Mouse (Mus musculus): ENCODE results near the gene Mxd3. TPM values are rescaled to one million over a fixed set of nuclear protein-coding genes. Genes with fewer than 3 reads are reported as not detected.

Mxd3 gene
- total RNA-seq, 2 experiments from 2014 or later, result 162 to 332 TPM

DNA sequence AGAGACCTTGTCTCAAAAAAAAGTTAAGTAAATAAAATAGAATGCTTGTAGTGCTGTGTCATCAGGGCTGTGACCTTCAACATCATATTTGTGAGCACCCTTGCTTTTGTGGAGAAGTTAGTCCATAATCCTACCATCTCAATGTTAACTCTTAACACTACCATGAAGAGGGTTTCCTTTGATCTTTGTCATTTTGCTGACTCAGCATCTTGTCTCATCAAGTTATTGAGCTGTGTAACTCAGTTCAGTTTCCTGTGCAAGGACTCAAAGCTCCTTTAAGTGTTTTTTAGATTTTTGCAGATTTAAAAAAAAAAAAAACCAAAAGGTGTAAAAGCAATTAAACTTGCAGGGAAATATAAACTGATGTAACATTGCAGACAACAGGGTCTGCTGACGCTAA is 32.9 kb downstream of the Mxd3 start:
- no peak for ATAC-seq (replicated peaks; ENCODE audit: low FRiP score, poor library complexity, severe bottlenecking)

DNA sequence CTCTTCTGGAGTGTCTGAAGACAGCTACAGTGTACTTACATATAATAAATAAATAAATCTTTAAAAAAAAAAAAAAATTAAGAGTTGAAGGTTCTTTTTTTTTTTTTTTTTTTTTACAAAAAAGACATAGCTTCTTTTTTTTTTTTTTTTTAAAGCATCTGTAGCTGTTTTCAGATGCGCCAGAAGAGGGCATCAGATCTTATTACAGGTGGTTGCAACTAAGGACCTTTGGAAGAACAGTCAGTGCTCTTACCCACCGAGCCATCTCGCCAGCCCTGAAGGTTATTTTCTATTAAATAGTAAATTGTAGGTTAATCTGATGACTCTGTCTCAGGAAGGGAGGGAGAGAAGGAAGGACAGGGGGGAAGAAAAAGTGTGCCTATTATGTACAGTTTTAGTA is 40.8 kb downstream of the Mxd3 start:
- ATAC-seq (replicated peaks; ENCODE audit: low FRiP score, poor library complexity, severe bottlenecking), result no peak

DNA sequence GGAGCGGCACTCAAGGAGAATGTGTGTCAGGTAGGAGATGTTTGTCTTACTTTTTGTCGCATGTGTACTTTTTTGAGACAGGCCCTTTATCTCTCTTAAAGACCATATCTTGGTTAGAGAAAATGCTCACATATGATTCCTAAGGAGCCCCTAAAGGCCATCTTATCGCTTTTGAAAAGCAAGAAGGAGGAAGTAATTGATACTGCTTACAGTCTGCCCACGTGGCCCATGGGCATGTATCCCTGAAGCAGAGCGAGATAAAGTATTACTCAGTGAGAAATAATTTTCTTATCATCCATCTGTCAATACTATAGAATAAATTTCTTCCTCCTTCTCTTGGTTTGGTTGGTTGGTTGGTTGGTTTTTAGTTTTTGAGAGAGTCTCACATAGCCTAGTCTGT is 52.0 kb downstream of the Mxd3 start:
- ATAC-seq (replicated peaks; ENCODE audit: low FRiP score, poor library complexity, severe bottlenecking), result no peak

DNA sequence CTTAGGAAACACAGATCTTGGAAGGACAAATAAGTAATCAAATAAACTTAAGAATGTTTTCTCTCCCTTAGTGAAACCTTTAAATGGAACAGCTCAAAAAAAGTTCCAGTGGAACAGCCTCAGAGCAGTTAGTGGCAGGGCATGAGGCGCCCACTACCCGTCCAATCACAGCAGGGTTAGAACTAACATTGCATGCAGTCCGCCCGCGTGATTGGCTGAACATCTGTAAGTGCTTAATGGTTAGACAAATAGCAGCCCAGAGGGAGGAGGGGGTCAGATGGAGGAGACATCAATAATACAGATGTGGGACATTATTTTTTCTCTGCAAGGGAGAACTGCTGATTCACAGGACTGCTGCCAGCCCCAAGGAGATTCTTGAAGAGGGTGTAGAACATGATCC is 52.4 kb downstream of the Mxd3 start:
- ATAC-seq (replicated peaks; ENCODE audit: low FRiP score, poor library complexity, severe bottlenecking), result no peak

Other genes starting within 250 kb of the Mxd3 start
- gene Uimc1, start 229.5 kb downstream of the Mxd3 start, total RNA-seq (2015; ENCODE audit: low replicate concordance), result 50.1 and 87.2 TPM in 2 replicates
- gene Uimc1, start 229.5 kb downstream of the Mxd3 start, total RNA-seq (2017; ENCODE audit: low replicate concordance), result 92.4 and 105 TPM in 2 replicates
- 17.2 and 19.8 TPM in 2 replicates for gene Zfp346, start 224.5 kb downstream of the Mxd3 start, total RNA-seq (2015; ENCODE audit: low replicate concordance)
- gene Zfp346, start 224.5 kb downstream of the Mxd3 start, total RNA-seq (2017; ENCODE audit: low replicate concordance), result 21.1 and 21.5 TPM in 2 replicates
- not detected in 2 replicates for gene Gm17617, start 196.3 kb downstream of the Mxd3 start, total RNA-seq (2015; ENCODE audit: low replicate concordance)
- not detected in 2 replicates for gene Gm17617, start 196.3 kb downstream of the Mxd3 start, total RNA-seq (2017; ENCODE audit: low replicate concordance)
- gene Fgfr4, start 177.2 kb downstream of the Mxd3 start, total RNA-seq (2015; ENCODE audit: low replicate concordance), result not detected in 2 replicates
- gene Fgfr4, start 177.2 kb downstream of the Mxd3 start, total RNA-seq (2017; ENCODE audit: low replicate concordance), result not detected in 2 replicates
- 36.9 and 38.2 TPM in 2 replicates for gene Nsd1, start 120.0 kb downstream of the Mxd3 start, total RNA-seq (2015; ENCODE audit: low replicate concordance)
- 50.6 and 85.7 TPM in 2 replicates for gene Nsd1, start 120.0 kb downstream of the Mxd3 start, total RNA-seq (2017; ENCODE audit: low replicate concordance)
- 81.3 and 131 TPM in 2 replicates for gene Prelid1, start 9.3 kb downstream of the Mxd3 start, total RNA-seq (2015; ENCODE audit: low replicate concordance)
- gene Prelid1, start 9.3 kb downstream of the Mxd3 start, total RNA-seq (2017; ENCODE audit: low replicate concordance), result 30.9 and 39.1 TPM in 2 replicates
- 83.3 and 153 TPM in 2 replicates for gene Rab24, start 7.9 kb downstream of the Mxd3 start, total RNA-seq (2015; ENCODE audit: low replicate concordance)
- gene Rab24, start 7.9 kb downstream of the Mxd3 start, total RNA-seq (2017; ENCODE audit: low replicate concordance), result 19.8 and 40.4 TPM in 2 replicates
- 45.7 and 55.1 TPM in 2 replicates for gene Lman2, start 33.0 kb upstream of the Mxd3 start, total RNA-seq (2015; ENCODE audit: low replicate concordance)
- gene Lman2, start 33.0 kb upstream of the Mxd3 start, total RNA-seq (2017; ENCODE audit: low replicate concordance), result 56.6 and 75.6 TPM in 2 replicates
- 9.0 and 14.7 TPM in 2 replicates for gene Rgs14, start 39.9 kb upstream of the Mxd3 start, total RNA-seq (2015; ENCODE audit: low replicate concordance)
- gene Rgs14, start 39.9 kb upstream of the Mxd3 start, total RNA-seq (2017; ENCODE audit: low replicate concordance), result 4.2 and 7.9 TPM in 2 replicates
- not detected in 2 replicates for gene Slc34a1, start 68.4 kb upstream of the Mxd3 start, total RNA-seq (2015; ENCODE audit: low replicate concordance)
- gene Slc34a1, start 68.4 kb upstream of the Mxd3 start, total RNA-seq (2017; ENCODE audit: low replicate concordance), result not detected in 2 replicates
- not detected in 2 replicates for gene Pfn3, start 85.4 kb upstream of the Mxd3 start, total RNA-seq (2015; ENCODE audit: low replicate concordance)
- gene Pfn3, start 85.4 kb upstream of the Mxd3 start, total RNA-seq (2017; ENCODE audit: low replicate concordance), result not detected in 2 replicates
- gene F12, start 97.0 kb upstream of the Mxd3 start, total RNA-seq (2015; ENCODE audit: low replicate concordance), result not detected in 2 replicates
- not detected in 2 replicates for gene F12, start 97.0 kb upstream of the Mxd3 start, total RNA-seq (2017; ENCODE audit: low replicate concordance)
- 48.2 and 55.5 TPM in 2 replicates for gene Grk6, start 115.2 kb upstream of the Mxd3 start, total RNA-seq (2015; ENCODE audit: low replicate concordance)
- 62.2 and 75.7 TPM in 2 replicates for gene Grk6, start 115.2 kb upstream of the Mxd3 start, total RNA-seq (2017; ENCODE audit: low replicate concordance)
- gene Prr7, start 134.4 kb upstream of the Mxd3 start, total RNA-seq (2015; ENCODE audit: low replicate concordance), result not detected in 2 replicates
- gene Prr7, start 134.4 kb upstream of the Mxd3 start, total RNA-seq (2017; ENCODE audit: low replicate concordance), result not detected in 2 replicates
- not detected in 2 replicates for gene Dbn1, start 158.3 kb upstream of the Mxd3 start, total RNA-seq (2015; ENCODE audit: low replicate concordance)
- 0.45 TPM in 1 of 2 replicates, not detected in the other for gene Dbn1, start 158.3 kb upstream of the Mxd3 start, total RNA-seq (2017; ENCODE audit: low replicate concordance)
- gene Pdlim7, start 183.9 kb upstream of the Mxd3 start, total RNA-seq (2015; ENCODE audit: low replicate concordance), result 0.84 and 1.4 TPM in 2 replicates
- 0.15 and 3.5 TPM in 2 replicates for gene Pdlim7, start 183.9 kb upstream of the Mxd3 start, total RNA-seq (2017; ENCODE audit: low replicate concordance)
- gene Dok3, start 199.5 kb upstream of the Mxd3 start, total RNA-seq (2015; ENCODE audit: low replicate concordance), result 23.8 and 31.4 TPM in 2 replicates
- gene Dok3, start 199.5 kb upstream of the Mxd3 start, total RNA-seq (2017; ENCODE audit: low replicate concordance), result 5.5 and 7.1 TPM in 2 replicates
- gene Ddx41, start 206.8 kb upstream of the Mxd3 start, total RNA-seq (2015; ENCODE audit: low replicate concordance), result 5.8 and 5.9 TPM in 2 replicates
- 9.1 and 28.7 TPM in 2 replicates for gene Ddx41, start 206.8 kb upstream of the Mxd3 start, total RNA-seq (2017; ENCODE audit: low replicate concordance)
- 39.6 and 64.6 TPM in 2 replicates for gene Fam193b, start 241.3 kb upstream of the Mxd3 start, total RNA-seq (2015; ENCODE audit: low replicate concordance)
- gene Fam193b, start 241.3 kb upstream of the Mxd3 start, total RNA-seq (2017; ENCODE audit: low replicate concordance), result 39.5 and 47.1 TPM in 2 replicates
- 28.1 and 33.2 TPM in 2 replicates for gene Tmed9, start 243.9 kb upstream of the Mxd3 start, total RNA-seq (2015; ENCODE audit: low replicate concordance)
- gene Tmed9, start 243.9 kb upstream of the Mxd3 start, total RNA-seq (2017; ENCODE audit: low replicate concordance), result 31.1 and 62.9 TPM in 2 replicates

Data from erythroid progenitor cell, adult 5-6 weeks (primary cell).